Mouse (Mus musculus) testis, adult 10 weeks (tissue): ENCODE data around the gene Mprip. TPM values are rescaled to one million over a fixed set of nuclear protein-coding genes. Genes with fewer than 3 reads are reported as not detected.

Experiments
- polyA plus RNA-seq: library from polyadenylated mRNA; stranded (reverse); fragments of 350-450 nt; fragmentation: Illumina TruSeq; extraction: RNeasy Lipid Tissue Mini Kit (QIAGEN cat#74804); gene quantifications from one replicate; pipeline ENCODE4 v1.2.3, GENCODE M21; 2014; ENCODE audit warnings: low read depth, low replicate concordance

The Mprip gene
- polyA plus RNA-seq = 95.5 TPM

DNA sequence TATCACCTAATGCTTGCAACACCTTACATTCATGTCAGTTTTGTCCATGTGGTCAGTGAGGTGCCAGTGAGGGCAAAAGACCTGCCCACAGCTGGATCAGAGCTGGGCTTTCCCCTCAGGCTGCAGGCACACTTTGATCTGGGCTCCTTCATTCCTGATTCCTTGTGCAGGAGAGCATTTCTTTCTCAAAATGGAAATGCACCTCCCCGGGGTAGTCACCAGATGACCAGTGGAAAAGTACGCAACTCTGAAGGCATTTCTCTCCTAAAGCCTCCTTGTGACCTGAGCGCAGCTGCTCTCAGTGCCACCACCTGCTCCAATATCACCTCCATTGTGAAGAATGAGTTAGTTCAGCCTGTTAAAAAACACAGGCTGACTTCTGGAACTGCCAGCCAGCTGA, at the start of gene Mprip:
Gene Mprip (plus strand): TSS at position 301 of the 400 bp plus-strand sequence.

DNA sequence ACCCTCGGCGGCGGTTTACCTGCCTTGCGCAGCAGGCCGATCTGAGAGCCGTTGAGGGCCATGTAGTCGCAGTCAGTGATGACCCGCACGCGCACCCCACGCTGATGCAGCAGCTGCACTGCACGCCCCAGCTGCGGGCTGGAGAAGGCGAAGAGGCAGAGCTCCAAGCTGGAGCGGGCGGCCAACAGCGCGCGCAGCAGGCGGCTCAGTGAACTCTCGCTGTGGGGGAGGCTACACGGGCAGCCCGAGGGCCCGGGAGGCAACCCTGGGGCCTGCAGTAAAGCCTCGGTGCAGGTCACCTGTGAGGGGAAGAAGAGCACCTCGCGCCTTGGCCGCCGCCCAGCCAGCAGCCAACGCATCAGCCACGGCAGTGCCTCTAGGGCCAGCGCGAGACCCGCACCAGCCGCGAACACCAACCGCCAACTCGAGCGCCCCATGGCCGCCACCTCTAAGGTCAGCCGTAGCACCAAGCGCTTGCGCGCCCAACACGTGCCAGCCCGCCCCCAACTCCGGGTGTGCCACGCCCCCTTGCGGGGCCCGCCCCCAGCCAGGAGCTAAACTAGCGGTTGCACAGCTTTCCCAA, 126.2 kb downstream of the Mprip start, which contains the start of gene Pld6:
Gene Pld6 (minus strand): TSS at position 447 of the 583 bp plus-strand sequence.

DNA sequence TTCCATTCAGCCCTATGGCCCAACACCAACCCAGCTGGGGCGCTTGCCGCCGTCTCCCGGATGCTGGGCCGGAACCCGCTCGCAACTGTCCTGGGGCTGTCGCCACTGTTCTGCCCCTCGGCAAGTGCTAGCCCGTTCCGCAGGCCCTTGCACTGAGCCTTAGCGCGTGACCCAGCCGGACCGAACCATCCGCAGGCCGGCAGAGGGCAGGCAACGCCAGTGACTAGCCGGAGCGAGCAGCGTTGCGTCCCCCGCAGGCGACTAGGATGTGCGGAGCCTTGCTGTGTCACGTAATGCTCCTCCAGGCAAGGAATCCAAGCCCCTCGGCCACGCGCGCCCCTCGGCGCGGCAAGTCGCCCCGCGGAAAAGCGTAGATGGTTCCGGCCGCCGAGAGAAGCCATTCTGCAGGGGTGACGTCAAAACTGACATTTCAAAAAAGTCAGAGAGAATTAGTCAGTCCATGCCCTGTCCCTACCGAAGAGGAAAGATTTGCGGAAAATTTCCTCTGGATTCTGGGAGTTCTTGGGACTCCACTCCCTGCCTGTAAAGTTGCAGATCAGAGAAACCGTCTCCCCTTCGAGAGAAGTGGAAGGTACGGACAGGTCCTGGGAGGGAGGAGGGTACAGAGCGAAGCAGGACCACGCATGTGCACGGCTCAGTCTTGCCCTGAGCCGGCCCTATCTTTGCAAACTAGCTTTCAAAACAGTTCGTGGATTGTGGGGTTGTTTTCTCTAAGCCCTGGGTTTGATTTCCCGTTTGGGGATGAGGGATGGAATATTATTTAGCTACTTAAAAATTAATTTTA, 148.8 kb downstream of the Mprip start, which contains the start of gene Flcn:
Gene Flcn (minus strand): TSS at position 347 of the 805 bp plus-strand sequence.

Other genes with a start within 250 kb of the Mprip start
- 3.2 TPM for gene Jmjd4, start 211.3 kb upstream of the Mprip start, polyA plus RNA-seq
- 12.3 TPM for gene Snap47, start 210.1 kb upstream of the Mprip start, polyA plus RNA-seq
- 11.7 TPM for gene Zfp867, start 188.8 kb upstream of the Mprip start, polyA plus RNA-seq
- 18.8 TPM for gene Zkscan17, start 134.6 kb upstream of the Mprip start, polyA plus RNA-seq
- gene Nlrp3, start 119.7 kb upstream of the Mprip start, polyA plus RNA-seq = not detected
- not detected for gene Olfr222, start 85.1 kb upstream of the Mprip start, polyA plus RNA-seq
- not detected for gene Olfr223, start 68.0 kb upstream of the Mprip start, polyA plus RNA-seq
- 13.5 TPM for gene Pld6, start 126.3 kb downstream of the Mprip start, polyA plus RNA-seq
- gene Flcn, start 148.7 kb downstream of the Mprip start, polyA plus RNA-seq = 3.0 TPM
- gene Nt5m, start 178.1 kb downstream of the Mprip start, polyA plus RNA-seq = 13.8 TPM
- 338 TPM for gene Cops3, start 178.5 kb downstream of the Mprip start, polyA plus RNA-seq